Mouse (Mus musculus) forelimb bud, embryonic 11.5 days (tissue): ENCODE measurements at regions not wholly inside any gene's neighbourhood (a gene's known extent, or its start where the extent isn't known, plus 50 kb on each side); places are given as distances from the start of the nearest gene placed in this dataset.
A peak's percentile ranks its signal among the peaks of the same experiment; 100 is the strongest.

Source experiments
- DNase-seq: peaks from one replicate; pipeline ENCODE4 v3.0.0-alpha.2; 2012; ENCODE audit warnings: low read depth, low spot score

GRCm38 (mm10) chr13:80188734-80189133 is 694.5 kb upstream of the Arrdc3 start:
- DNase-seq = no peak

GRCm38 (mm10) chr13:80195065-80195605 is 688.0 kb upstream of the Arrdc3 start:
- DNase-seq = peak; percentile 32

GRCm38 (mm10) chr13:80224110-80224509 is 659.1 kb upstream of the Arrdc3 start:
- DNase-seq = no peak

- no peak for DNase-seq
Measured at GRCm38 (mm10) chr13:80231381-80231780, 651.8 kb upstream of the Arrdc3 start.

- peak; percentile 2 for DNase-seq
Measured at GRCm38 (mm10) chr13:80235254-80236032, 647.7 kb upstream of the Arrdc3 start.

- DNase-seq = no peak
Measured at GRCm38 (mm10) chr13:80262826-80263225, 620.4 kb upstream of the Arrdc3 start.

- no peak for DNase-seq
Measured at GRCm38 (mm10) chr13:80267131-80267530, 616.1 kb upstream of the Arrdc3 start.

- DNase-seq = no peak
Measured at GRCm38 (mm10) chr13:80273976-80274375, 609.2 kb upstream of the Arrdc3 start.

- DNase-seq = no peak
Measured at GRCm38 (mm10) chr13:80291744-80292515, 591.3 kb upstream of the Arrdc3 start.

GRCm38 (mm10) chr13:80295723-80296122 is 587.5 kb upstream of the Arrdc3 start:
- DNase-seq = no peak

- peak; percentile 11 for DNase-seq
Measured at GRCm38 (mm10) chr13:80334073-80334704, 549.0 kb upstream of the Arrdc3 start.

- DNase-seq = peak; percentile 10
Measured at GRCm38 (mm10) chr13:80334865-80335655, 548.1 kb upstream of the Arrdc3 start.

GRCm38 (mm10) chr13:80346980-80347649 is 536.1 kb upstream of the Arrdc3 start:
- DNase-seq = no peak

- DNase-seq = no peak
Measured at GRCm38 (mm10) chr13:80365964-80366363, 517.2 kb upstream of the Arrdc3 start.

GRCm38 (mm10) chr13:80370491-80370890 is 512.7 kb upstream of the Arrdc3 start:
- DNase-seq = no peak

- DNase-seq = no peak
Measured at GRCm38 (mm10) chr13:80381280-80381965, 501.8 kb upstream of the Arrdc3 start.

- DNase-seq = no peak
Measured at GRCm38 (mm10) chr13:80381966-80382666, 501.1 kb upstream of the Arrdc3 start.

GRCm38 (mm10) chr13:80408928-80409327 is 474.3 kb upstream of the Arrdc3 start:
- DNase-seq = no peak

- DNase-seq = no peak
Measured at GRCm38 (mm10) chr13:80409790-80410433, 473.3 kb upstream of the Arrdc3 start.
